Mouse (Mus musculus) cerebellum, adult 18-20 months (tissue): ENCODE data around the gene Tmem120b.

ENCODE experiments used
- DNase-seq, 2 experiments: peaks; one replicate each; pipeline ENCODE4 v3.0.0; 2021

Gene Tmem120b

DNA sequence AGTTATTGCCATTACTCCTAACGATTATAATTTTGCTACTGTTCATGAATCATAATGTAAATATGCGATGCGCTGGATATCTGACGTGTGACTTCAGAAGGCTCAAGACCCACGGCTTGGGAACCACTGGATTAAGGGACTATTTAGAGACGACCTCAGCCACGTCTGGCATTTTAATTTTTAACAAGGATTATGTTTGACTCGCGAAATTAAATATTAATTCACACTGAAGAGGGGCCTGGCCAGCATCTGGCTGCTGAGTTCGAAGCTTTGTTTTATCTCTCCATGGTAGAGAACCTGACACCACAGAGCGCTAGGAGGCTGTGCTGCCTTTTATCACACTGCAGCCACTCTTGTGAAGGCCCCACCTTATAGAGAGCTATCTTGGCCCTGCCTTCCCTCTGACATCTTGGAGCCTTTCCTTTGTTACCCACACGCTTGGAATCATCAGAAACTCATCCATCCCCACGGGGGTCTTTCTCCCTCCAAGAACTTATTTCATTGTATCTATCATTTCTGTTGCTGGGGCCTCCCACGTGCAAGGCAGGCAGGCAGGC, 24.9 kb downstream of the Tmem120b start:
- no peak for DNase-seq

DNA sequence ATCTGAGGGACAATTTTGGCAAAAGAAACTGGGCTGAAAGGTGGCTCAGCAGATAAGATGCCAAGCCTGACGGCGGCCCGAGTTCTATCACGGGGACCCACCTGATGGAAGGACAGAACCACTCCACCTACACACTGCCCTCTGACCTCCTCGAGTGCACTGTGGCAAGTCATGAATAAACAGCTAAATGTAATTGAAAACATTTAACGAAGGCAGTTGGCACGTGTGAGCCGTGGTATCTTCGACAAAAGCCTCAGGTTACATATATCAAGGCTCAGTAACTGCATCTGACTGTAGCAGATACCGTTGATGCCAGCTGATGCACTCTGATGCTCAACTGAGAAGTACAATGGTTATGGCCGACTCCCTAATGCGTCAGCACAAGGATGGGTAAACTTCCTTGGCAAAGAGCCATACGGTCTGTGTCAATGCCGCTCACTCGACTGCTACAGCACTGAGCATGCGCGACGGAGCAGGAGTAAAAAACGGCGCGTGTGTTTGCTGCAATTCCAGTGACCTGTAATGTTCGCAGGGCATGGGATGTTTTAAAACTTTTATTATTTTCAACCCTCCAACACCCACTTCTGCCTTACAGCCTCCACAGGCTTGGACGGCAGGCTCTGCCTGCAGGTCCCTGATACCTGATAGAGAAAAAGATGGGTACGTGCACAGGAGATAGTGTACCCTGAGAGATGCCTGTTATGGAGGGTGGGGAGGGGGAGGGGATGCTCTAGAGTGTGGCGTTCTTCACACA, 26.2 kb downstream of the Tmem120b start:
- peak; percentile 47 to 49 for DNase-seq

DNA sequence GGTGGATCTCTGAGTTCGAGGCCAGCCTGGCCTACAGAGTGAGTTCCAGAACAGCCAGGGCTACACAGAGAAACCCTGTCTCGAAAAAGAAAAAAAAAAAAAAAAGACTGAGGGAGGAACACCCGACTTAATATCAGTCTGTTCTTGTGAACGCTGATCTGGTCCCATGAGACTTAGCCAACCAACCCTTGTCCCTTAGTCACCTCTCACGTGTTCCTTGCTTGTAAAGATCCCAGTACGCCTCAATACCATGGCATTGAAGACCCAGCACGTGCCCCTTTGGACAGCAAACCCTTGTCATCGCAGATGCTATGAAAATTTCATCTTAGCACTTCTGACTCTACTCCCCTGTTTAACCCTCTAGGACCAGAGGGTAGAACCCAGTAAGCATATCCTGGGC, 28.1 kb downstream of the Tmem120b start:
- DNase-seq = no peak

DNA sequence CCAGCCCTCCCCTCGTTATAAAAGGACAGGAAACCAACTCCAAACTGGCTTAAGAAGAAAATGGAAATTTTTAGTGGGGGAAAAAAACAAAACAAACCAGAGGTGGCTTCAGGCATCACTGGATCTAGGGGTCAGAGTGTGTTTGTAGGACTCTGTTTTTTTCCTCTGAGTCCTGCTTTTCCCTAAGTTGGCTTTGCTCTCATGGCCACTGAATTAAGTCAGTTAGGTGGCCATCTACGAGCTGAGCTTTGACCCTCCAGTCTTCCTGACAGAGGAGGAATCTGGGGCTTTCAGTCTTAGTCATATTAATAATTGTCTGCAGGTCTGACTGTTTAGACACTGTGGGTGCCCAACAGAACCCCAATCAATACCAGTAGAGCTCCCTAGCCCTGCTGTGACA, 30.3 kb downstream of the Tmem120b start:
- no peak for DNase-seq

DNA sequence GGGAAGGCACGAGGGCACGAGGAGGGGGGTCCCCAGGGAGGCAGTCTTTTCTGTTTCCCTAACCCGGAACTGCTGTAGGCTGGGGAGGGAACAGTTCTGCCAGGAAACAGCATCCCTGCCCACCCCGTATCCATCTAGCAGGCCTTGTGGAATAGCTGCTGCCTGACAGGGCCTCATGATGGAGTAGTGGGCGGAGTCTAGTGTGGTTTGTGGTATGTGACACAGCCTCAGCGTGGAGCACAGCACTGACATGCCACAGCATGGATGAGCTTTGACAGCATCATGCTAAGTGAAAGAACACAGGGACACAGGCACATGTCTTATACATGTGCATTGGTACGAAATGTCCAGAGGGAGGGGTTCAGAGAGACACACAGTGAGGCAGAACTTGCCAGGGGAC, 34.2 kb downstream of the Tmem120b start:
- no peak for DNase-seq

DNA sequence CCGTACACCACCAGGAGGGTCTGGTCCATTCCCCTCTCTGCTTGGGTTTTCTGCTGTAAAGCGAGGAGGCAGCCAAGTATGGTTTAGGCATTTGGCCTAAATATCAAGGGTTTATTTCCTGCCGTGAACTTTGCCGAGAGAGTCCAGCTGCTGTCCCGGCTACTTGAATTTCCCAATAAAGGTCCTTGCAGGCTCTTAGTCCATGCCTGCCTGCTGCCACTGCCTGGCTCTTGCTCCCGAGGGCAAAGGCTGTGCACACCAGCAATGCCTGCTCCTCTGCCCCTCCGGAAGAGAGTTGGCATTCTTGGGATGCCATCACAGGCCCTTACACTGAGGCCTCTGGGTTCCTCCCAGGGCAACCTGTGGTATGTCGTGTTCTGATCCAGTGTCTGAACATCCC, 35.3 kb downstream of the Tmem120b start:
- no peak for DNase-seq

DNA sequence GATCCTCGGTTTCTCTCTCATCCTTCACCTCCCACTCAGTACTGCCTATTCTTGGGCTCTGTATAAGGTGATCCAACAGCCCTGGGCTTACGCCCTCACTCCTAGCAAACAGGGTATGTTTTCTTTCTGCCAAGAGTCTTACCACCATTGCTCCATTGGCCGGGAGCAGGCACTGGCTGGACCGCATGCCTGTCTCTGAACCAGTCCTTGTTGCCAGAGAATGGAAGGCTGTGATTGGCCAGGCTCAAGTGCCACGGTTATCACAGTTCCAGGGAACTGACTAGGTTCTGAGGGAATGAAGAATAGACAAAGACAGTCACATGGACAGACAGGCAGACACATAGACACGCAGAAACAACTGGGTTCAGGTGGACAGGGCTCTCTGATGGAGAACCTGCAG, 36.6 kb downstream of the Tmem120b start:
- DNase-seq = no peak

DNA sequence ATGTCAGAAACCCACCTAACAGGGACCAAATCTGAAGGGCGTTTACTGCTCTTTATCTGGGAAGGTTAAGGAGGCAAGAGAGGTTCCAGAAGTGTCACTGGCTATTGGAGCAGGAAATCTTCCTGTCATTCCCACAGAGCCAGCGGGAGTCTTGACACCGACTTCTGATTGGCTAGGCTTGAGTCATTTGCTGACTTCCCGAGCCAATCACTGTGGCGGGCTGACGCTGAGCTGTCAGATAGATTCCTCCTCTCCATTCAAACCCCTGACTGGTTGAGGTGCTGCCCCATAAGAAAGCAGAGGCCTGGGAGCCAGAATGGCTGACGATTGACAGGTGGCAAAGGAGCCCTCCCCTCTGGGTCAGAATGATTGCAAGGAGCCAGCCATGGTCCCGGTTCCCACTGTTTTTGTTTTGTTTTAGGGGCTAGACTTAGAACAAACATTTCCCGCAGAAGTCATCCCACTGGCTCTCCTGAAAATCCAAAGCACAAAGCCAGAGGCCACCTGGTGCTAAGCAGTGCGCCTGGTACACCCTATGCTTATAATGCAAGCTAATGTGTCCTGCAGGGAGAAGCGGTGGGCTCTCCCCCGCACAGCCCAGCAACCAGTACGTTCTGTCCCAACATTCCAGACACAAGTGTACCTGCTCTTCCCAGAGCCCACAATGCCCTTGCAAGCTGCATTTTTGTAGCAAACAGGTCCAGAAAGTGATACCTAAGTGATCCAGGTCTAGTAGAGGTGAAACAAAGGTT, 41.4 kb downstream of the Tmem120b start:
- peak; percentile 45 to 65 for DNase-seq

DNA sequence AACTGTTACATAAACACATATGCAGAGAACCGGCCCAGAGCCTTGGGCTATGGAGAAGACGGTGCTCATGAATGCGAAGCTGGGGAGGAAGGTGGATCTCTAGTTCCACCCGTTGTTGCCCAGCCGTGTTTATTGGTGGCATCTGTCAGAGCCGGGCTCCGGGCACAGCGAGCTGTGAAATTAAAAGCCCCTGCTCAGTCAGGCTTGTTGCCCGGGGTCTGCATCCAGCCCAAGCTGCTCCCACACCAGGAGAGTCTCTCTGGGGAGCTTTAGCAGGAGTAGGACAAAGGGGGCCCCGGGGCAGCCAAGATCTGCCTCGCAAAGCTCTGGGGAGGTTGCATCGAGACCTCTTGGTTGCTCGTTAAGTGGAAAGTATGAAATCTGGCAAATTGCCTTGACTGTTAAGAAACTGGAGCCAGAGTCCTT, 42.1 kb downstream of the Tmem120b start:
- no peak for DNase-seq

DNA sequence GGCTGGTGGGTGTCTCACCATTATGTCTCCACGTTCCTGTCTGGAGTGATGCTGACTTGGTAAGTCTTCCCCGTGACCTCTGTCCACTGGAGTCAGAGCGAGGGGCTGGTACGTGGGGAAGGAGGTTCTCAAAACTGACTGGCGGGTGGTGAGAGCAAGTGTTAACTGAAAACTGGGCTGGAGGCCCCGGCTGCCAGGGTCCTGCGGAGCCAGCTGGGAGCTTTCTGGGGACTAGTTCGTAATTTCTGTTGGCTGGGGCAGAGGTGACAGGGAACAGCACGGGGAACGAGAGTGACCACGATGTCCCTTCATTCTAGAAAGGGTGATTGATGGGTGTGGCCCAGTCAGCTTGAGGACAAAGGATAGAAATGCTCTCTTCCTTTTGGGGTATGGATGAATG, 45.9 kb downstream of the Tmem120b start:
- no peak for DNase-seq

DNA sequence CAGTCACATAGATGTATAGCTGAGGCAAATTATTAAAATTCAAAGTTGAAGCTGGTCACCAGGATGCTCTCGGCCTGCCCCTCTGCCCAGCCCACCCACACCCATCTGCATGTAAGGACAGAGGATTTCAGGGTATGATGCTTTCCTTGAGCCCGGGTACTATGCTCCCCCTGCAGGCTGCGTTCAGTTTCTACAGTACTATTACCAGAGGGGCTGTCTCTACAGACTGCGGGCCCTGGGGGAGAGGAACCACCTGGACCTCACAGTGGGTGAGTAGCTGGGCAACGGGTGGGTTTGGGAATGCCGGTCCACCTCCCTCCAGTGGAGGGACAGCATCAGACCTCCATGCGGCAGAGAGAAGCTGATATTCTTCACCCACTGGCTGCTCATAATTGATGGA, 46.7 kb downstream of the Tmem120b start:
- no peak for DNase-seq

DNA sequence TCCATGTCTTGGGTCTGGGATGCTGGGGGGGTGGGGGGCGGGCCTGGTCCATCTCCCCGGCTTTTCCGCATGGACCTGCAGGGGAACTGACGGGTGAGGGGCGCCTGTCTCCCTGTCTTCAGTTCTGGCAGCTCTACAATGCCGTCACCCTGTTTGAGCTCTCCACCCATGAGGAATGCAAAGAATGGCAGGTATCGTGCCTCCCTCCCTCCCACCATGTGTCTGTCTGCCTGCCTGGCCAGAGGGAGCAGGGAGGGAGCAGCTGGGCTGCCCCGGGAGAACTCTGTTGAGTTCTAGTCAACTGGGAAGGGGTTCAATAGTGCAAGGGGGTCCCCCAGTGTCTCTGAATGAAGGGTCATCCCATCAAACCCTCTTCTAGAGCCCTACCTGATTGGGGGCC, 47.9 kb downstream of the Tmem120b start:
- no peak for DNase-seq

DNA sequence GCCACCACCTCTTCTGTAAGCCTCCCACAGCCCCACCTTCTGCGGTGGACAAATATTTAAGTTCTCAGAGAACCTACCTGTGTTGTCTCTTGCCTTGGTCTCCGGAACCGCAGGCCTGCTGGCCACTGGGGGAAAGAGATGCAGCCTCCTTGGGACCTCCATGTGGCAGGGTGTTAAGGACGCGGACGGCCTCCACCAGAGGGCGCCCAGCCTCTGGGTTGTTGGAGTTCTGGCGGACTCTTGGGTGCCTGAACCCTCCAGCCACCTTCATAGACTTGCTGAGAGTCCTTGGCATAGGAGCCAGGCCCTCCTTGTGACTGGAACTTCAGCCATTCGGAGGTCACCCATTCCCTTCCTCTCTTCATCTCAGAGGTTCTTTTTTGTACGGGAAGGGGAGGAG, 49.0 kb downstream of the Tmem120b start:
- peak; percentile 79 to 85 for DNase-seq

DNA sequence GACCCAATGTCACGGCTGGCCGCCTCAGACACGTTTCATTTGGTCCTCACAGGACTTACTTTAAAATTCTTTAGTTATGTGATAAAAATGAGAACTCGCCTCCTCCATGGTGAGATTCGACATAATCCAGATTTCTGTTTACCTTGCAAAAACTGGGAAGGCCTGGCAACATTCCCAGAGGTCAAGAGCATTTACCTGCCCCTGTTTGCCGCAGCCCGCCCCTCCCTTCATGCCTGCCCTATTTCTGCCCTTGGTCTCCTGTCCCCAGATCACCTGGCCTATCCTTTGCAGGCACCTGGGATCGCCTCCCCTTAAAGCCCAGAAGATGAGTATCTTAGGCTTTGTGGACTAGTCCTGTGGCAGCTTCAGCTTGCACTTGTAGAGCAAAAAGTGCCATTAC, 49.6 kb downstream of the Tmem120b start:
- DNase-seq = no peak

DNA sequence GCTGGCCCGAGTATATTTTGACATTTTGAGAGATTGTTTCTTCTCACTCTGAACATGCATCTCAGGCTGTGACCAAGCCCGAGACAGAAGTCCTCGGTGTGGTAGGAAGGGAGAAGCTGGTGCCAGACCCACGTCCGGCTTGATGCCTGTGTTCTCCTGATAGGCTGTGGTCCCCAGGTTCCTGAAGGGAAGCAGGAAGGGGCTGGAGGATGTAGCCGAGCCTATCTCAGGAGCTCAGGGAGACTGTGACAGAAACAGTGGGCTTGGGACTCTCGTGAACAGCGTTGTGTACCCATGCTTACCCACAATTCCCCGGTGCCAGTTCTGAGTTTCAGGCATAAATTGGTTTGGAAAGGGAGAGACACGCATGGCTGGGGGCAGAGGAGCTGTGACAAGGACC, 50.6 kb downstream of the Tmem120b start:
- no peak for DNase-seq

DNA sequence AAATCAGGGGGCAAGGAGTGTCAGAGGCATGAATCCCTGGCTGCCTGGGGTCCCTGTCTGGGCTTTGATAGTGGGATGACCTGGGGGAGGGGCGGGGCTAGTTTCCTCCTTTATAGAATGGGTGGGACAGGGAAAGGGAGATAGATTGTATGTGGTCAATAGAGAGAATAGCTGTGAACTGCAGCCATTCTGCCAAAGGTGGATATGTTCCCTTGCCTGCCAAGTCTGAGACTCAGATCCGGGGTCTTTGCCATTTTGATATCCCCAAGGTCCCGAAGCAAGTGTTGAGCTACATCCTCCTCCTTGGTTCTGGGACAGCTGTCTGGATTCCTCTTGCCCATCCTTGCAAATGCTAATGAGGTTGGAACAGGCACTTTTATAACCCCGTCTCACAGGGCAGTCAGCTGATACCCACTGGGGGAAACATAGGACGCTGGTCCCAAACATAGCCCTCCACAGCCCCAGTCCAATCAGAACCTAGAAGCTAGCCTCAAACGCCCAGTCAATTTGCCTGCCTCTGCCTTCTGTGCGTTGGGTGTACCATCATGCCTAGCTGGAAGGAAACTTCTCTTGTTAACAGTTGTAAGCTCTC, 52.5 kb downstream of the Tmem120b start:
- DNase-seq = no peak

DNA sequence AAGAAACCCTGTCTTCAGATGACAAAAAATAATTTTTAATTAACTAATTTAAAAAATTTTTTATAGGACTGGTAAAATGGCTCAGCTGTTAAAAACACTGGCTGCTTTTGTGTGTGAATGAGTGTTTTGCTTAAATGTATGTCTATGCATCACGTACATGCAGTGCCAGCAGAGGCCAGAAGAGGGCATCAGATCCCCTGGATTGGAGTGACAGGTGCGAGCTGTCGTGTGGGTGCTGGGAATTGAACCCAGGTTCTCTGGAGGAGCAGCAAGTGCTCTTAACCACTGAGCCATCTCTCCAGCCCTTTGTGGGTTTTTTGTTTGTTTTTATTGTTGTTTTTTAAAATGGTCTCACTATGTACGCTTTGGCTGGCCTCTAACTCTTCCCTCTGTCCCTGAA, 54.0 kb downstream of the Tmem120b start:
- no peak for DNase-seq

DNA sequence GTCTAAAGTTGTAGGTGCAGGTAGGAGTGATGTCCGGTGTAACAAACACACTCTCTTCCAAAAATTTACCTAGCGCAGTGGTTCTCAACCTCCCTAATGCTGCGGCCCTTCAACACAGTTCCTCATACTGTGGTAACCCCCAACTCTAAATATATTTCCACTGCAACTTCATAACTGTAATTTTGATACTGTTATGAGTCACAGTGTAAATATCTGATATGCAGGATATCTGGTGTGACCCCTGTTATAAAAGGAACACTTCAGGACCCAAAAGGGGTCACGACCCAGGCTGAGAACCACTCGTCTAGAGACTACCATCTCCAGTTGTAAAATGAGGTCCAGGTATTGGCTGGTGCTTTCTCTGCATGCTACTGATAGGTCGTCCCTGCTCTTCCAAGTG, 56.9 kb downstream of the Tmem120b start:
- DNase-seq = no peak

DNA sequence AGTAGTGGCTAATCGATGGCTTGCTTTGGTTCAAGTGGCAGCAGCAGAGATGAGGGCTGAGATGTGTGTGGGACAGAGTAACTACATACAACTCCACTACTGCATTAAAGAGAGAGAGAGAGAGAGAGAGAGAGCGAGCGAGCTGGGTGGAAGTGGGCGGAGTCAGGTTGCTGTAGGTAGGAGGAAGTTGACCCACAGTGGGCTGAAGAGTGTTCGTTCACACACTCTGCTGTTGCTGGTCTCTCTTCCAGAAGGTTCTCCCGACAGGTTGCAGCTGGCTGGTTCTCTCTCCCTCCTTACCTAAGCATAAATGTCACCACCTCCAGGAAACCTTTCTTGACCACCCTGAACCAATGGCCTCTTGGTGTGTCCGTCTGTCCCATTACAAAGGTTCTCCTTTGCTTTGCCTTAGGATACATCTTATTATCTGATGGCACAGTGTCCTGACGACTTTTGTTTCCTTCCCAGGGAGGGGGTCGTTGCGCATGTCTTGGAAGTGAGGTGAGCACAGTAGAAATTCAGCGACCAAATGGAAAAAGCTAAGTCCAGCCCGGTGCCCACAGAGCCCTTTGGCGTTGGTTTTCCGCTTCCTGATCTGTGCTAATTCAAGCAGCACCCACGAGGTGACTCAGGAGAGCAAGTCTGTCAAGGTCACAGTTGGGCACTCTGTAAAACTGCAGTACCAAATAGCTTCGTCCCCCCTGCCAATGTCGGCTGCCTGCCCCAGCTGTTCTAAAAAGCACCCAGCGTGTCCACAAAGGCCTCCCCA, 57.6 kb downstream of the Tmem120b start:
- DNase-seq = no peak

DNA sequence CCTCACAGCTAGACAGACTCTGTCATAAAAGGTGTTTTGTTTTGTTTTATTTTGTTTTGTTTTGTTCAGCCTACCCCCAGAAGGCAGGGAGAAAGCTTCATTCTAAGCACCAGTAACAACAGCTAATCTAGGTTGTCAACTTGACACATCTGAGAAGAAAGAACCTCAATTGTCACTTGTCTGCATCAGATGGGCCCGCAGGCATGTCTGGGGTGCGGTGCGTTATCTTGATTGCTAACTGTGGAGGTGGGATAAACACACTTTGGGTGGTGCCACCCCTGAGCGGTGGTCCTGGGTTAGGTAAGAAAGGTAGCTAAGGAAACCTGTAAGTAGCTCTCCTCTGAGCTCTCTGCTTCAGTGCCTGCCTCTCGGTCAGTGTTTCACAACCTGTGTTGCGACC, 58.8 kb downstream of the Tmem120b start:
- no peak for DNase-seq

DNA sequence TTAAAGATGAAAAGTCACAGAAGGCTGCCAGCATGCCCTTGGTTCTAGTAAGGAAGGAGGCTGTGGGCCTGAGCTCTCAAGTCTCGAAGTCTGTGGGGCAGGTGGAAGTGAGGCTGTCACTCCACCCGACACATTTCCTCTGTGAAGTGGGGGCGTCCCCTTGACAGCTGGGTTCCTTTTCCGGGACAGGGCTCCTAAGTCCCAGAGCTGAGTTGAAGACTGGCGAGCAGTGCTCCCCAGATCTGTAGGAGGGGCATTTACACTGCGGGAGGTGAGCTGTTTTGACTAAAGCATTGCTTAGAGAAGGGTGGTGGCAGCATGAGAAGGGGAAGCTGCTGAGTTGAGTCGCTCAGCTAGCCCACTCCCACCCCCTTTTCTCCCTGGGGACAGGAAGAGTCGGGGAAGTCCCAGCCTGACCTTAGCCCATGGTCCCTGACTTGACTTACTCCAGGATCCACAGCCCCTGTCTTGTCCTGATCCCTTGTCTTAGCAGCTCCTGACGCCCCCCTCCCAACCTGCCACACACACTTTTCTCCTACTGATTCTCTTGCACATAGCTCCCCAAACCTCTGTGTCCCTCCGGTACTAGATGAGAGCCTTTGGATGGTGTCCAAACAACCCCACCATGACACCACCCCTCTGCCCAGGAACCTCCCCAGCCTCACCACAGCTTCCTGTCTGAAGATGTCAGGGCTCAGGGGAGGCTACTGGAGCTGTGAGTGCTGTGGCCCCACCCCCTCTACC, 60.4 kb downstream of the Tmem120b start:
- DNase-seq = no peak

DNA sequence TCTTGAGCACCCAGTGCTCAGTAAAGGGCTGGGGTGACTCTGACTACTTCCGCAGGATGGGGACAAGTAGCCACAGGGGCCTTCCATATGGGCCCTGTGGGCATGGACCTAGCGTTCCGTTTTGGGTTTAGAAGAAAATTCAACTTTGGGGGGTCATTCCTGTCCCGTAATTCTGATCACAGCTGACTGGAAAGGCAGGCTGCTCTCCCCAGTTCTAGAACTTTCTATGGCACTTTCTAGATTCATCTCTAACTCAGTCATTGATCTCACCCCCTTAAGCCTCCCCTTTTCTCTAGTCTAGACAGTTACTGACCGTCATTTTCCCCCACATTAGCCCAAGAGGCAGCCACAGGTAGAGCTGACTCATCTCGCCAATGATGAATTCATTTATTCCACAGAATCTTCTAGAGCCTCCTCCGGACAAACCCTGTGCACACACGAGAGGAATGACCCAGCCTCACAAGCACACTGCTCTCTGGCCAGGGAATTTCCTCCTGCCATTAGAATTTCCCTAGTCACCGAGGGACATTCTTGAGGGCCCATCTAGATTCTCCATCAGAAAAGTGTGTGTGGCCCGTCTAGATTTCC, 61.0 kb downstream of the Tmem120b start:
- DNase-seq = no peak
